Mouse (Mus musculus): Measurements from ENCODE around the gene Zbtb21. TPM values are rescaled to one million over a fixed set of nuclear protein-coding genes. Genes with fewer than 3 reads are reported as not detected.
"Not testable (repeated sequence)": the region's sequence is repeated elsewhere in the genome, so short reads cannot be mapped to it uniquely, and the experiment has no call there.

Zbtb21 gene
- polyA plus RNA-seq, 1 experiment from 2014 or later, result 6.1 TPM

- Histone ChIP-seq H3K36me3 (ENCODE audit: insufficient read depth, low read length) (peaks cover 36% of the 10 kb centered on the region), H3K9ac (replicated peaks; ENCODE audit: low read depth) (no peak overlapping the region), H3K4me1 (ENCODE audit: insufficient read depth, low read depth, low read length) (no peaks in the 10 kb centered on the region), H3K4me3 (ENCODE audit: low read depth, low read length) (no peak overlapping the region), H3K27me3 (replicated peaks; ENCODE audit: insufficient read depth, low read length) (no peaks in the 10 kb centered on the region), H3K4me2 (replicated peaks; ENCODE audit: low read depth, low read length) (no peak overlapping the region), H3K9me3 (ENCODE audit: low read length) (no peaks in the 10 kb centered on the region), H3K27ac (ENCODE audit: low read length) (no peak overlapping the region)
- DNase-seq (ENCODE audit: low spot score), result no peak
- 82% methylated on average over 9 of the region's 9 CpGs for WGBS
- ATAC-seq, result no peak
- TF ChIP-seq EP300 (IDR thresholded peaks at IDR 0.05), result no peak
- no peak for TF ChIP-seq CTCF (IDR thresholded peaks at IDR 0.05)
Observed at GRCm38 (mm10) chr16:97952801-97953200, 9.6 kb downstream of the Zbtb21 start.

- Histone ChIP-seq H3K9ac (replicated peaks; ENCODE audit: low read depth) (no peak overlapping the region), H3K4me3 (ENCODE audit: low read depth, low read length) (no peak overlapping the region), H3K4me1 (ENCODE audit: insufficient read depth, low read depth, low read length) (no peaks in the 10 kb centered on the region), H3K27me3 (replicated peaks; ENCODE audit: insufficient read depth, low read length) (no peaks in the 10 kb centered on the region), H3K4me2 (replicated peaks; ENCODE audit: low read depth, low read length) (no peak overlapping the region), H3K9me3 (ENCODE audit: low read length) (no peaks in the 10 kb centered on the region), H3K36me3 (ENCODE audit: insufficient read depth, low read length) (peaks cover 36% of the 10 kb centered on the region), H3K27ac (ENCODE audit: low read length) (no peak overlapping the region)
- WGBS, result 92% methylated on average over 4 of the region's 4 CpGs
- ATAC-seq (no peak), DNase-seq (ENCODE audit: low spot score) (no peak)
- TF ChIP-seq EP300 (IDR thresholded peaks at IDR 0.05), result no peak
- TF ChIP-seq CTCF (IDR thresholded peaks at IDR 0.05), result no peak
Observed at GRCm38 (mm10) chr16:97952371-97952770, 10.1 kb downstream of the Zbtb21 start.

GRCm38 (mm10) chr16:97950061-97950460 is 12.4 kb downstream of the Zbtb21 start:
- no peak overlapping the region for H3K9ac ChIP-seq (replicated peaks; ENCODE audit: low read depth)
- H3K36me3 ChIP-seq (ENCODE audit: insufficient read depth, low read length), result peaks cover 29% of the 10 kb centered on the region
- no peaks in the 10 kb centered on the region for H3K9me3 ChIP-seq (ENCODE audit: low read length)
- H3K4me3 ChIP-seq (ENCODE audit: low read depth, low read length), result no peak overlapping the region
- no peaks in the 10 kb centered on the region for H3K27me3 ChIP-seq (replicated peaks; ENCODE audit: insufficient read depth, low read length)
- H3K27ac ChIP-seq (ENCODE audit: low read length), result no peak overlapping the region
- 92% methylated on average over 8 of the region's 8 CpGs for WGBS
- DNase-seq (ENCODE audit: low spot score) (no peak), ATAC-seq (no peak)
- H3K4me2 ChIP-seq (replicated peaks; ENCODE audit: low read depth, low read length), result no peak overlapping the region
- no peaks in the 10 kb centered on the region for H3K4me1 ChIP-seq (ENCODE audit: insufficient read depth, low read depth, low read length)
- TF ChIP-seq CTCF (IDR thresholded peaks at IDR 0.05), result no peak
- no peak for TF ChIP-seq EP300 (IDR thresholded peaks at IDR 0.05)

GRCm38 (mm10) chr16:97948836-97949235 is 13.6 kb downstream of the Zbtb21 start:
- H3K9me3 ChIP-seq (ENCODE audit: low read length), result no peaks in the 10 kb centered on the region
- ATAC-seq (no peak), DNase-seq (ENCODE audit: low spot score) (no peak)
- H3K9ac ChIP-seq (replicated peaks; ENCODE audit: low read depth), result no peak overlapping the region
- no peak overlapping the region for H3K27ac ChIP-seq (ENCODE audit: low read length)
- H3K27me3 ChIP-seq (replicated peaks; ENCODE audit: insufficient read depth, low read length), result no peaks in the 10 kb centered on the region
- TF ChIP-seq EP300 (IDR thresholded peaks at IDR 0.05) (no peak), CTCF (IDR thresholded peaks at IDR 0.05) (no peak)
- no peak overlapping the region for H3K4me3 ChIP-seq (ENCODE audit: low read depth, low read length)
- 80% methylated on average over 4 of the region's 4 CpGs for WGBS
- H3K36me3 ChIP-seq (ENCODE audit: insufficient read depth, low read length), result peaks cover 29% of the 10 kb centered on the region
- no peak overlapping the region for H3K4me2 ChIP-seq (replicated peaks; ENCODE audit: low read depth, low read length)
- H3K4me1 ChIP-seq (ENCODE audit: insufficient read depth, low read depth, low read length), result no peaks in the 10 kb centered on the region

GRCm38 (mm10) chr16:97946993-97947392 is 15.4 kb downstream of the Zbtb21 start:
- H3K4me2 ChIP-seq (replicated peaks; ENCODE audit: low read depth, low read length); H3K4me1 ChIP-seq (ENCODE audit: insufficient read depth, low read depth, low read length); H3K4me3 ChIP-seq (ENCODE audit: low read depth, low read length); DNase-seq (ENCODE audit: low spot score); H3K27ac ChIP-seq (ENCODE audit: low read length); H3K27me3 ChIP-seq (replicated peaks; ENCODE audit: insufficient read depth, low read length); H3K9ac ChIP-seq (replicated peaks; ENCODE audit: low read depth); ATAC-seq; H3K9me3 ChIP-seq (ENCODE audit: low read length): not testable (repeated sequence)
- 90% methylated on average over 2 of the region's 2 CpGs for WGBS
- H3K36me3 ChIP-seq (ENCODE audit: insufficient read depth, low read length), result peaks cover 20% of the 10 kb centered on the region; the same call in 1 of the 2 replicates

- TF ChIP-seq EP300 (IDR thresholded peaks at IDR 0.05) (no peak), CTCF (IDR thresholded peaks at IDR 0.05) (no peak)
- Histone ChIP-seq H3K9me3 (ENCODE audit: low read length) (no peaks in the 10 kb centered on the region), H3K4me1 (ENCODE audit: insufficient read depth, low read depth, low read length) (no peaks in the 10 kb centered on the region), H3K27ac (ENCODE audit: low read length) (no peak overlapping the region), H3K9ac (replicated peaks; ENCODE audit: low read depth) (no peak overlapping the region), H3K4me3 (ENCODE audit: low read depth, low read length) (no peak overlapping the region), H3K36me3 (ENCODE audit: insufficient read depth, low read length) (no peaks in the 10 kb centered on the region), H3K4me2 (replicated peaks; ENCODE audit: low read depth, low read length) (no peak overlapping the region), H3K27me3 (replicated peaks; ENCODE audit: insufficient read depth, low read length) (no peaks in the 10 kb centered on the region)
- ATAC-seq, result no peak
- DNase-seq (ENCODE audit: low spot score), result no peak
Observed at GRCm38 (mm10) chr16:97941844-97942243, 20.6 kb downstream of the Zbtb21 start.

- H3K9ac ChIP-seq (replicated peaks; ENCODE audit: low read depth), result no peak overlapping the region
- H3K4me2 ChIP-seq (replicated peaks; ENCODE audit: low read depth, low read length), result no peak overlapping the region
- H3K4me3 ChIP-seq (ENCODE audit: low read depth, low read length), result no peak overlapping the region
- WGBS, result 83% methylated on average over 3 of the region's 3 CpGs
- H3K9me3 ChIP-seq (ENCODE audit: low read length), result no peaks in the 10 kb centered on the region
- H3K4me1 ChIP-seq (ENCODE audit: insufficient read depth, low read depth, low read length), result no peaks in the 10 kb centered on the region
- no peak overlapping the region for H3K27ac ChIP-seq (ENCODE audit: low read length)
- H3K27me3 ChIP-seq (replicated peaks; ENCODE audit: insufficient read depth, low read length), result no peaks in the 10 kb centered on the region
- TF ChIP-seq CTCF (IDR thresholded peaks at IDR 0.05) (no peak), EP300 (IDR thresholded peaks at IDR 0.05) (no peak)
- no peak for DNase-seq (ENCODE audit: low spot score)
- H3K36me3 ChIP-seq (ENCODE audit: insufficient read depth, low read length), result no peaks in the 10 kb centered on the region
- no peak for ATAC-seq
Observed at GRCm38 (mm10) chr16:97940471-97940973, 21.9 kb downstream of the Zbtb21 start.
